Mouse (Mus musculus): Measurements from ENCODE around the gene S100a5. TPM values are rescaled to one million over a fixed set of nuclear protein-coding genes. Genes with fewer than 3 reads are reported as not detected.

The S100a5 gene
- polyA plus RNA-seq, 1 experiment from 2014 or later = not detected

DNA sequence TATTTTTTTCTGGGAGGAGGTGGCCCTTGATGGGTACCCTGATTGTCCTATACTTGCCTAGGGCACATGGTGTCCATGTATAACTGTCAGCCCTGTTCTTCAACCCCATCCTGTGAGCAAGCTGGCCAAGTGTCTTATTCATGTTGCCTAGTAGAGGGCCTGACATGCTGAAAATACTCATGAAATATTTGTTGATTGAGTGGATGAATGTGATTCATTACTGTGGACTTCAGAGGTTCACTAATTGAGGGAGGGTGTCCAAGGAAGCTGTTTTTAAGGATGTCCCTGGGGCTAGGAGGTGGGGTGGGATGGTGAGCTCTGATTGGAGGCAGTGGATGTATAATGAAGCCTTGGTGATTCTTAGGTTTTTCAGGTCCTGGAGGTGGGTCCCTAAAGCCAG lies 45.4 kb downstream of the S100a5 start, which contains the start of gene S100a7a:
Gene S100a7a, plus strand, starts transcription at position 301 of the 400 bp plus-strand sequence.
- ATAC-seq (ENCODE audit: insufficient number of reproducible peaks, insufficient read depth, low FRiP score, low TSS enrichment, low read depth) = no peak
- Histone ChIP-seq H3K4me1 (no peaks in the 10 kb centered on the region), H3K9ac (no peak within 1 kb of the TSS), H3K4me3 (no peak within 1 kb of the TSS), H3K27me3 (peaks cover 3% of the 10 kb centered on the region), H3K27ac (no peak within 1 kb of the TSS), H3K36me3 (no peaks in the 10 kb centered on the region), H3K9me3 (no peaks in the 10 kb centered on the region), H3K4me2 (no peak within 1 kb of the TSS)

- Histone ChIP-seq H3K27me3 (peaks cover 3% of the 10 kb centered on the region), H3K9me3 (no peaks in the 10 kb centered on the region), H3K4me2 (no peak overlapping the region), H3K4me1 (no peaks in the 10 kb centered on the region), H3K9ac (no peak overlapping the region), H3K4me3 (no peak overlapping the region), H3K36me3 (no peaks in the 10 kb centered on the region), H3K27ac (no peak overlapping the region)
- 69% methylated on average over 4 of the region's 4 CpGs for WGBS
- ATAC-seq (ENCODE audit: insufficient number of reproducible peaks, insufficient read depth, low FRiP score, low TSS enrichment, low read depth) = no peak
Observed at GRCm38 (mm10) chr3:90657405-90657804, 49.1 kb downstream of the S100a5 start.

DNA sequence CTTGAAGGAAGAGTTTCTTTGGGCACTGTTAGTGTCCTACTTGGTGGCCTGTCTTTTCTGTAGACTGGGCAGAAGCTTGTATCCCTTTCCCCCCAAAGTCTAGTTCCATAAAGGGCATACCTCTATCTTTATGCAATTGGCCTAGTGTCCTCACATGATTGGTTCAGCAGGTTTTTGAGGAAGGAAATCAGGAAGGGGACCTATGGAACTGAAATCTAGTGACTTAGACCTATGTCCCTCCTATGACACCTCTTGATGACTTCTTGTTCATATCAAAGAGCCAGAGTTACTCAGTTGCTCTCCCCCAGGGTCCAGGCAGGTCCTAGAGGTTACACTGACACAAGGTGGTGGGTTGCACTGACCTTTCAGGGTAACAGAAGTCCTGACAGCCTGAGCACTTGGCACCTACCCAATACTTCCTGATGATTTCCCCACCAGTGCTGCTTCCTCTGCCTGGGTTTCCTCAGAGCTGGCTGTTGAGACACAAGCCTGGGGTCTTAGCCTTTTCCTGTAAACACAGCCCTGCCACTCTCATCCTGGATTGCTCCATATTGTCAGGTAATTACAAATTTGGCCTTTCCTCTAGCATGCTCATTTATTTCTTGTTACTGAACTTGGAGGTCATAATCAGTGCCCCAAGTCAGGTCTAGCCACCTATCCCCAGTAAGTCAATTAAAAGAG lies 51.2 kb downstream of the S100a5 start:
- ATAC-seq (ENCODE audit: insufficient number of reproducible peaks, insufficient read depth, low FRiP score, low TSS enrichment, low read depth) = no peak
- Histone ChIP-seq H3K27me3 (peaks cover 3% of the 10 kb centered on the region), H3K4me3 (no peak overlapping the region), H3K4me1 (no peaks in the 10 kb centered on the region), H3K9ac (no peak overlapping the region), H3K27ac (no peak overlapping the region), H3K9me3 (no peaks in the 10 kb centered on the region), H3K36me3 (no peaks in the 10 kb centered on the region), H3K4me2 (no peak overlapping the region)

Other genes with a start within 250 kb of the S100a5 start
- 39.6 and 44.3 TPM in 2 replicates for gene Slc27a3, start 218.6 kb upstream of the S100a5 start, polyA plus RNA-seq (2015; fragmentation: Nextera tagmentation; extraction: Ambion mirVana)
- 31.0 and 31.1 TPM in 2 replicates for gene Ints3, start 174.9 kb upstream of the S100a5 start, polyA plus RNA-seq (2015; fragmentation: Nextera tagmentation; extraction: Ambion mirVana)
- 2.8 and 5.0 TPM in 2 replicates for gene Npr1, start 142.7 kb upstream of the S100a5 start, polyA plus RNA-seq (2015; fragmentation: Nextera tagmentation; extraction: Ambion mirVana)
- 265 and 286 TPM in 2 replicates for gene Ilf2, start 132.4 kb upstream of the S100a5 start, polyA plus RNA-seq (2015; fragmentation: Nextera tagmentation; extraction: Ambion mirVana)
- 85.5 and 100 TPM in 2 replicates for gene Snapin, start 117.5 kb upstream of the S100a5 start, polyA plus RNA-seq (2015; fragmentation: Nextera tagmentation; extraction: Ambion mirVana)
- gene Chtop, start 99.0 kb upstream of the S100a5 start, polyA plus RNA-seq (2015; fragmentation: Nextera tagmentation; extraction: Ambion mirVana) = 187 and 195 TPM in 2 replicates
- gene S100a1, start 94.1 kb upstream of the S100a5 start, polyA plus RNA-seq (2015; fragmentation: Nextera tagmentation; extraction: Ambion mirVana) = 13.5 and 16.5 TPM in 2 replicates
- gene S100a13, start 94.1 kb upstream of the S100a5 start, polyA plus RNA-seq (2015; fragmentation: Nextera tagmentation; extraction: Ambion mirVana) = 24.2 and 26.7 TPM in 2 replicates
- gene S100a14, start 81.7 kb upstream of the S100a5 start, polyA plus RNA-seq (2015; fragmentation: Nextera tagmentation; extraction: Ambion mirVana) = 22.7 and 25.5 TPM in 2 replicates
- gene S100a16, start 71.3 kb upstream of the S100a5 start, polyA plus RNA-seq (2015; fragmentation: Nextera tagmentation; extraction: Ambion mirVana) = 95.0 and 96.5 TPM in 2 replicates
- gene S100a3, start 47.9 kb upstream of the S100a5 start, polyA plus RNA-seq (2015; fragmentation: Nextera tagmentation; extraction: Ambion mirVana) = 0.44 and 0.62 TPM in 2 replicates
- not detected in 2 replicates for gene S100a2, start 18.3 kb upstream of the S100a5 start, polyA plus RNA-seq (2015; fragmentation: Nextera tagmentation; extraction: Ambion mirVana)
- gene Gm42674, start 6.6 kb upstream of the S100a5 start, polyA plus RNA-seq (2015; fragmentation: Nextera tagmentation; extraction: Ambion mirVana) = not detected in 2 replicates
- gene S100a4, start 4.8 kb upstream of the S100a5 start, polyA plus RNA-seq (2015; fragmentation: Nextera tagmentation; extraction: Ambion mirVana) = 18.8 and 19.2 TPM in 2 replicates
- 89.9 and 97.9 TPM in 2 replicates for gene S100a6, start 4.4 kb downstream of the S100a5 start, polyA plus RNA-seq (2015; fragmentation: Nextera tagmentation; extraction: Ambion mirVana)
- 0.41 TPM in 1 of 2 replicates, not detected in the other for gene S100a7a, start 45.5 kb downstream of the S100a5 start, polyA plus RNA-seq (2015; fragmentation: Nextera tagmentation; extraction: Ambion mirVana)
- gene S100a8, start 60.5 kb downstream of the S100a5 start, polyA plus RNA-seq (2015; fragmentation: Nextera tagmentation; extraction: Ambion mirVana) = 5.9 and 15.4 TPM in 2 replicates
- 4.0 and 13.4 TPM in 2 replicates for gene S100a9, start 87.2 kb downstream of the S100a5 start, polyA plus RNA-seq (2015; fragmentation: Nextera tagmentation; extraction: Ambion mirVana)
- not detected in 2 replicates for gene Pglyrp4, start 118.4 kb downstream of the S100a5 start, polyA plus RNA-seq (2015; fragmentation: Nextera tagmentation; extraction: Ambion mirVana)
- gene Gm5849, start 169.4 kb downstream of the S100a5 start, polyA plus RNA-seq (2015; fragmentation: Nextera tagmentation; extraction: Ambion mirVana) = not detected in 2 replicates